Mouse (Mus musculus) testis, adult 2 months (tissue): ENCODE measurements around the gene Fermt3.

Experiments
- CTCF ChIP-seq: fragments of 200-500 bp; IDR thresholded peaks from 2 replicates; pipeline ENCODE4 v1.5.1; 2012; ENCODE audit warnings: low read depth, mild to moderate bottlenecking, inconsistent platforms, low read length, moderate library complexity; ENCODE audit not compliant: control insufficient read depth, insufficient read depth, insufficient replicate concordance
- POLR2A ChIP-seq: fragments of 200-500 bp; IDR thresholded peaks from 2 replicates; pipeline ENCODE4 v1.6.1; 2012; ENCODE audit warnings: low read depth, mild to moderate bottlenecking, inconsistent platforms, low read length, moderate library complexity; ENCODE audit not compliant: control insufficient read depth

GRCm38 (mm10) chr19:6956461-6956860, 62.8 kb downstream of the Fermt3 start:
- no peak for TF ChIP-seq CTCF
- no peak for TF ChIP-seq POLR2A
